Mouse (Mus musculus): Measurements from ENCODE around the gene Gm49322.

- TF ChIP-seq EP300 (IDR thresholded peaks at IDR 0.05) (no peak), CTCF (IDR thresholded peaks at IDR 0.05) (no peak)
Measured at GRCm38 (mm10) chr10:80606306-80606705, 485 bp downstream of the Gm49322 start.

Measured in lung, postnatal 0 days (tissue).